Mouse (Mus musculus) urinary bladder, postnatal 4 days (tissue): Measurements from ENCODE around the gene Snx13.

Experiments
- DNase-seq, 2 experiments: peaks; one replicate each; pipeline ENCODE4 v3.0.0; 2021 to 2022; ENCODE audit warnings: low spot score in 2 of 2

Snx13 gene

DNA sequence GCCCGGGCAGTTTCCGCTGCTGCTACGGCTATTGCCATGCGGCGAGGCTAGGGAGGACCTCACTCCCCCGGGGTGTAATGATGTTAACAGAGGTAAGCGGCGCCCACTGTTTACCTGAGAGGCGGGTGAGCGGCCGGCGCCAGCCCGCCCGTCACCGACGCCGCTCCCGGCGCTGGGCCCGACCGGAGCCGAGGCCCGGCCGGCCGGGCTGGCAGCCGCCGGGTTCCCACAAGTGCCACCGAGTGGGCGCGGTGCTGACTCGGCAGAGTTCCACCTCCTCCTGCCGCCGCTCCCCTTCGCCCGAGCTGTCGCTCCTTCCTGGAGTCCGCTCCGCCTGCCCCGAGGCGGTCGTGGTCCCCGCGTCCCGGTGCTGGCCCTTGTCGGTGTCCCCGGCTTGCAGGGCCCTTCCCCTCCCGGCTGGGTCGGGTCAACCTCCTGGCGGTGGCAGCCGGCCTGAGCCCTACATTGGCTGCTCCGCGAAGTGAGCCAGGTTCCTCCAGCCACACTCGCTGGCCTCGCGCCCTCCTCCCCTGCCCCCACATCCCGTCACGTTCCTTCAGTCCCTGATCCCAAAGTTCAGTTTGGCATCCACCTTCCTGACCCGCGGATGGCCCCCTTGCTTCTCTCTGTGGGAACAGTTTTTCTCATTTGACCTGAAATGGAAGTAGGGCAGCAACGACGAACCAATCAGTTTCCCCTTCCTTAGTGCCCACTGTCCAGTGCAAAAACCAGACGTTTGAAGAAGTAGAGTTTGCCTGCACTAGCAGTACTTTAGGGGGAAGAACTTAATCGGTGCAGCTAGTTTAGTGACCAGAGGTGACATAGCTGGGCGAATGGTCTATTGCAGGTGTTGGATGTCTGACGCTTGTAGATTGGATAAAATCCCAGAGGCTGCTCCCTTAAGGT lies 587 bp downstream of the Snx13 start:
- peak; percentile 53 to 63 for DNase-seq

- DNase-seq, result no peak
These were observed 1.9 kb downstream of the Snx13 start for GRCm38 (mm10) chr12:35048891-35049290.

DNA sequence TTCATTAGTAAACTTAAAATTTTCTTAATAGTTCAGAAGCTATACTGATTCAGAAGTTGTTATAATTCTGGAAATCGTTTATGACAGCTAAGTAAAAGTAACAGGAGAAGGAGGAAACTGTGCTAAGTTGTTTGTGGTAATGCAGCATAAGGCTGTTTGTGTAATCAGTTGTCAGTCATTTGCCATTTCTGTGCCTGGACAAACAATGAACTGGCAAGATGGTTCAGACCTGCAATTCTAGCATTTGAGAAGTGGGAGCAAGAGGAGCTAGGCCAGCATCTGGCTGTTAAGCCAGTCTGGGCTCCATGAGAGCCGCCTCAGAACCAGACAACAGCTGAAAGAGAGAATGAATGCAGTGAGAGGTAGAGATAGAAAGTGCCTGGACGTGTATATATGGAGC lies 3.5 kb downstream of the Snx13 start:
- DNase-seq, result no peak

GRCm38 (mm10) chr12:35050964-35051758 lies 4.2 kb downstream of the Snx13 start:
- no peak for DNase-seq

DNA sequence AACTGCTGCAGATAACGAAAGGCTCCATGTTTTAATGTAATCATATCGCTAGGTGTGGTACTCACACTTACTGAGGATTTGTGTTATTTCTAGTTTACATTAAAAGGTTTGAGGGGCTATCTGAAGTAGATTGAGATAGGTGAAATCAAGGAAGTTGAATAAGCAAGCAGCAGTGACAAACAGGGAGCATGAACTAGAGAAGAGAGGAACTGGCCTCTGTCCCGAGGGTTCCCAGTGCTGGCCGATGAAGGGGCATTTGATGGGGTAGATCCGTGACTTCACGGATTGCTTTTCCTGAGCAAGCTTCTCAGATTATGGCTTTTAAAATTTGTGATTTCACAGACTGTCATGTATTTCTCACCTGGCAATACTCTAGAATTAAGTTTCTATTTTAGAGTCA lies 7.4 kb downstream of the Snx13 start:
- DNase-seq, result no peak

GRCm38 (mm10) chr12:35055114-35056095 lies 8.4 kb downstream of the Snx13 start:
- DNase-seq, result no peak

DNA sequence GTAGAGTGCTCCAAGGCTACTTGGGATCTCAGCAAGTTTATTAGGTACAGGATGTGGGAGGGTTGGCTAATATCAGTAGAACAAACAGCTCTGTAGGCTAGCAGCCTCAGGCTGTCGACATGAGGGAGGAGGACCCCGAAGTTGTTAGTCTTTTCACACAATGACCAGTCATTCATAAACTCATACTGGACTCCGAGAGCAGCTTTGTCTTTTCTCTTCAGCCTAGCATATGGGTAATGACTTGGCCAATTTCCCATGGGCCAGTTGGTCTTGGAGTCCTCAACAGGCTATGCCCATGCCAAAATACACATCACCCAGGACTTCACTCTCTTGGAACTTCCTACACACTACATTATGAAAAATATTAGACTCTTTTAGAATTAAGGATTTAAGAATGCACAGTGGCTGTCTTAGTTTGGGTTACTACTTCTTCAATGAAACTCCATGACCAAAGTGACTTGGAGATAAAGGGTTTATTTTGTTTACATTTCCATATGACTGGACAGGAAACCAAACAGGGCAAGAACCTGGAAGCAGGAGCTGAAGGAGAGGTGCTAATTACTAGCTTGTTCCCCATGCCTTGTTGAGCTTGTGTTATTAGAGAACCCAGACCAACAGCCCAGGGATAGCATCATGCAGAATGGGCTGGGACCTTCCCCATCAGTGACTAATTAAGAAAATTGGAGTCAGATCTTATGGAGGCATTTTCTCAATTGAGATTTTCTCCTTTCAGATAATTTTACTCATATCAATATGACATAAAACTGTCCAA lies 16.9 kb downstream of the Snx13 start:
- DNase-seq, result no peak

DNA sequence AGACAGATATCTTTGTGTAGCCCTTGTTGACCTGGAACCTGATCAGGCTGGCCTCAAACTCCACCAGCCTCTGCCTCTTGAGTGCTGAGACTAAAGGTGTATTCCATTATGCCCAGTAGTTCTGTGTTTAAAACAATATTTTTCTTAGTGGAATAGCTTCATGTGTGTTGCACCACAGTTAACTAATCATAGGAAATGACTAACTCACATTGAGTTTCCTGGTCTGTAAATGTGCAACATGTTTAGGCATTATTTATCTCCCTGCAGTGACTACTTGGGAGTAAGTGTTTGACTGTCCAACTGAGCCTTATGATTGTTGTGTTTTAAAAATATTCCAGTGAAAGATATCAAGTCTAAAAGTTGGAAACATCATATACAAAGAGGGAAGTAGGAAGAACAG lies 20.6 kb downstream of the Snx13 start:
- DNase-seq, result no peak

GRCm38 (mm10) chr12:35071336-35071735 lies 24.4 kb downstream of the Snx13 start:
- DNase-seq, result no peak

GRCm38 (mm10) chr12:35072178-35072577 lies 25.2 kb downstream of the Snx13 start:
- DNase-seq, result no peak

- DNase-seq, result no peak
These were observed 29.0 kb downstream of the Snx13 start for GRCm38 (mm10) chr12:35075993-35076392.

- no peak for DNase-seq
These were observed 76.6 kb downstream of the Snx13 start for GRCm38 (mm10) chr12:35123549-35123948.

GRCm38 (mm10) chr12:35153186-35153585 lies 106.2 kb downstream of the Snx13 start:
- no peak for DNase-seq

DNA sequence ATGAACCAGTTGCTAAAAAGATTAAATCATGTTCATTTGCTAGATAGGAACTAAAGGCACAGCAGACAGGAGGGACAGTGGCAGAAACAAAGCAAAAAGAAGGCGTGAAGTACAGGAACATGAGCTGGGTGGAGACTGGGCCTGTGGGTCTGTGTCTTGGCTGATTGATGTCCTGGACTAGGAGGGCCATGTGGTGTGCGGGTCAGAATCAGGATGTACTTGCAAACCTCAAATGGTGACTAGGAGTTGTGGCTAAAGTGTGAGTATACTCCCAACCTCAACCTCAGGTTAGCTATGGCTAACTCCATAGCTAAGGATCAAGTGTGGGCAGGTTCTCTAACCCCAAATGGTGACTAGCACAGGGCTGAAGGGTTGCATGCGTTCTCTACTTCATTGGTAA lies 107.2 kb downstream of the Snx13 start:
- no peak for DNase-seq

- no peak for DNase-seq
These were observed 110.3 kb downstream of the Snx13 start for GRCm38 (mm10) chr12:35157237-35157636.

DNA sequence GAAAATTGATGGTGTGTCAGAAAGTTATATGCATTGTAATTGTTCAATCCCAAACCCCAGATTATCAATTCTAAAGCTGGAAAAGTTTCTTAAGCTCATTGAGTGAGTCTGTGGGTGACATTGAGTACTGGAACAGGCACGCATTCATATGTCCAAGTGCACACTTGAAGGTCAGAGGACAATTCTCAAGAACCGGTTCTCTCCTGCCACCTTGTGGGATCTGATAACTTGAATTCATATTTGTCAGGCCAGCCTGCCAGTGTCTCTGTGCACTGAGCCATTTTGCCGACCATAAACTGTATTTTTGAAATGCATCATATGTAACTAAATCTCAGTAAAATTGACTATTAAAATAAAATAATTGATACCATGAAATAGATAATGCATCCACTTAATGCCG lies 114.7 kb downstream of the Snx13 start:
- DNase-seq, result no peak

DNA sequence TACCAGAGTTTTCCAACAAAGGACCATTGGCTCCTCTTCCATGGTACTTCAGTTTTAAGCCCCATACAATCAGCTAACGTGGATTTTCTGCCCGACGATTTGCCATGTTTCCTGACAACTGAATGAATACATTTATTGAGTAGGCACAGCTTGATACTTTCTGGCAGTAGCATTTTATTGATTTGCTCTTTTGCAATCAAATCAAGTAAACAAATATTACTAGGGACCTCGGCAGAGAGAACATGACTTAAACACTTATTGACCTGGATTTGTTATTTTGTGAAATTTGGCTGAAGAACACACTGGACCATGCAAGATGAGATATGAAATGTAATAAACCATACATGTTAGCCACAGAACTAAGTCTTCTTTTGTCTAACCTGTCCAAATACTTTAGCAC lies 123.3 kb downstream of the Snx13 start:
- no peak for DNase-seq

GRCm38 (mm10) chr12:35175938-35176337 lies 129.0 kb downstream of the Snx13 start:
- no peak for DNase-seq

DNA sequence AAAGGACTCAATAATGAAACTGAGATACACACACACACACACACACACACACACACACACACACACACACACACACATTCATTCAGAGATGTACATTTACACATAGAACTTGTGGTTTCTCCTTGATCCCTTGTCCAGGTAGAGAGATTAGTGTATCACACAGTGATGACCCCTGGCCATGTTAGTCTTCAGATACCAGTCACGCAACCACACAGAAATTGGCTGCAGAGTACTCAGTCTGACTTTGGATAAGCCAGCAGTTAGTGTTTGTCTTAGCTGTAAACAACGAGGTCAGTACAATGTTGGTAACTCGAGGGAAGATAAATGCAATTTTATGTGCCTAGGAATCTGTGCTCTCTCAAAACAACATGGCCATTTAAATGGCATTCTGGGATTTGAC lies 129.6 kb downstream of the Snx13 start:
- no peak for DNase-seq

- peak; percentile 63 to 84 for DNase-seq
These were observed 135.7 kb downstream of the Snx13 start for GRCm38 (mm10) chr12:35182675-35183074.

GRCm38 (mm10) chr12:35184261-35184660 lies 137.3 kb downstream of the Snx13 start:
- DNase-seq, result no peak
